Mouse (Mus musculus): ENCODE results near the gene Atf3.

The Atf3 gene

GRCm38 (mm10) chr1:191225771-191226170 is 7.9 kb upstream of the Atf3 start:
- no peak for DNase-seq

GRCm38 (mm10) chr1:191224981-191225703 is 7.3 kb upstream of the Atf3 start:
- no peak for DNase-seq

GRCm38 (mm10) chr1:191224302-191224980 is 6.6 kb upstream of the Atf3 start:
- DNase-seq: peak; percentile 93

GRCm38 (mm10) chr1:191223930-191224301 is 6.1 kb upstream of the Atf3 start:
- no peak for DNase-seq

- no peak for DNase-seq
Observed at GRCm38 (mm10) chr1:191222031-191222430, 4.2 kb upstream of the Atf3 start.

GRCm38 (mm10) chr1:191220588-191220987 is 2.7 kb upstream of the Atf3 start:
- DNase-seq: no peak

- DNase-seq: no peak
Observed at GRCm38 (mm10) chr1:191219748-191220147, 1.9 kb upstream of the Atf3 start.

GRCm38 (mm10) chr1:191218583-191218982 is 744 bp upstream of the Atf3 start:
- DNase-seq: no peak

- no peak for DNase-seq
Observed at GRCm38 (mm10) chr1:191215776-191216661, 1.8 kb downstream of the Atf3 start.

- DNase-seq: no peak
Observed at GRCm38 (mm10) chr1:191211096-191211495, 6.7 kb downstream of the Atf3 start.

GRCm38 (mm10) chr1:191205791-191206190 is 12.0 kb downstream of the Atf3 start:
- DNase-seq: no peak

- DNase-seq: no peak
Observed at GRCm38 (mm10) chr1:191204876-191205275, 13.0 kb downstream of the Atf3 start.

- no peak for DNase-seq
Observed at GRCm38 (mm10) chr1:191203496-191203895, 14.3 kb downstream of the Atf3 start.

GRCm38 (mm10) chr1:191202208-191202952 is 15.5 kb downstream of the Atf3 start:
- DNase-seq: no peak

- DNase-seq: no peak
Observed at GRCm38 (mm10) chr1:191200816-191201602, 16.8 kb downstream of the Atf3 start.

- no peak for DNase-seq
Observed at GRCm38 (mm10) chr1:191197916-191198315, 19.9 kb downstream of the Atf3 start.

GRCm38 (mm10) chr1:191196016-191196415 is 21.8 kb downstream of the Atf3 start:
- no peak for DNase-seq

GRCm38 (mm10) chr1:191193657-191194424 is 24.0 kb downstream of the Atf3 start:
- DNase-seq: no peak

GRCm38 (mm10) chr1:191192751-191193150 is 25.1 kb downstream of the Atf3 start:
- no peak for DNase-seq

- DNase-seq: no peak
Observed at GRCm38 (mm10) chr1:191192213-191192612, 25.6 kb downstream of the Atf3 start.
